Mouse (Mus musculus) forebrain, embryonic 11.5 days (tissue): ENCODE data around the gene Ano6. TPM values are rescaled to one million over a fixed set of nuclear protein-coding genes. Genes with fewer than 3 reads are reported as not detected.

Experiments used
- ATAC-seq: fragments of 200-750 bp; cut with Nextera tagmentation; replicated peaks from 2 replicates; pipeline ENCODE4 v1.8.0; 2017; ENCODE audit warnings: moderate TSS enrichment; ENCODE audit not compliant: low FRiP score
- DNase-seq: peaks from one replicate; pipeline ENCODE4 v3.0.0-alpha.2; 2017; ENCODE audit warnings: low spot score
- H3K27ac ChIP-seq: fragments of 300-500 bp; sonication (generic); 2 replicates; pipeline ENCODE4 v1.5.1; 2014; ENCODE audit warnings: low read depth, low read length
- H3K27me3 ChIP-seq: fragments of 300-500 bp; sonication (generic); 2 replicates; pipeline ENCODE4 v1.6.1; 2014; ENCODE audit warnings: mild to moderate bottlenecking, low read length, mixed read lengths; ENCODE audit not compliant: control insufficient read depth, insufficient read depth
- H3K36me3 ChIP-seq: fragments of 300-500 bp; sonication (generic); 2 replicates; pipeline ENCODE4 v1.6.1; 2014; ENCODE audit warnings: mild to moderate bottlenecking, low read length, moderate library complexity, mixed read lengths; ENCODE audit not compliant: control insufficient read depth, insufficient read depth
- H3K4me1 ChIP-seq: fragments of 300-500 bp; sonication (generic); replicated peaks from 2 replicates; pipeline ENCODE4 v1.6.1; 2014; ENCODE audit warnings: low read length, mixed read lengths; ENCODE audit not compliant: control insufficient read depth, insufficient read depth
- H3K4me2 ChIP-seq: fragments of 300-500 bp; sonication (generic); 2 replicates; pipeline ENCODE4 v1.6.1; 2014; ENCODE audit warnings: low read depth, mild to moderate bottlenecking, low read length, moderate library complexity, mixed read lengths; ENCODE audit not compliant: severe bottlenecking
- H3K4me3 ChIP-seq: fragments of 300-500 bp; sonication (generic); 2 replicates; pipeline ENCODE4 v1.5.1; 2014; ENCODE audit warnings: low read depth, low read length
- H3K9ac ChIP-seq: fragments of 300-500 bp; sonication (generic); 2 replicates; pipeline ENCODE4 v1.6.1; 2014; ENCODE audit warnings: low read length
- H3K9me3 ChIP-seq: fragments of 300-500 bp; sonication (generic); 2 replicates; pipeline ENCODE4 v1.6.1; 2016; ENCODE audit warnings: low read length, mixed read lengths; ENCODE audit not compliant: control insufficient read depth
- WGBS: fragments of 180-500 bp; shearing (Covaris S2); extraction: QIAGEN DNeasy Blood & Tissue Kit; methylation state at CpG from one replicate; pipeline ENCODE4 v1.1.7; 2014; 5-methylcytosine and 5-hydroxymethylcytosine counted together
- polyA plus RNA-seq: library from polyadenylated mRNA; unstranded; fragments of >200 nt; fragmentation: Nextera tagmentation; extraction: Ambion mirVana; gene quantifications from 2 replicates; pipeline ENCODE4 v1.2.1, GENCODE M21; 2014

The Ano6 gene
- polyA plus RNA-seq, 1 experiment from 2014 or later, result 40.3 TPM

DNA sequence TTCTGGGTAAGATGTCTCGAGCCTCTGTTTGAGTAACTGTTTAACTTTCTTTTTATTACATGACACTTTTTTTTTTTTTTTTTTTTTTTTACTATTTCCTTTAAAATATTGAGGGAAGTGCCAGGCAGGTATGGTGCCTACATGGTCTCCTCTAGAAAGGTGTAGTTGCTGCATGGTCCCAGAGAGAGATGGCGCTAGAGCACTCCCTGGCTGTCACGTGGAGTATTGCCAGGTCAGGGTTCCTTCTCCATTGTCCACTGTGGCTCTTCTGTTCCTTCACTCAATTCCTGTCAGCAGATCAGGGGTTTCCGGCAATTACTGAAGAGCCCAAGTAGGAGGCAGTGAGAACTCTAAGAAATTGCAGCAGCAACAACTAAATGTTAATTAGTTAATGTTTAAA, 152.8 kb downstream of the Ano6 start:
- Histone ChIP-seq H3K27me3 (no peaks in the 10 kb centered on the region), H3K4me3 (no peak overlapping the region), H3K4me1 (peaks cover 7% of the 10 kb centered on the region), H3K4me2 (no peak overlapping the region), H3K36me3 (peaks cover 3% of the 10 kb centered on the region; the same call in 1 of the 2 replicates), H3K9ac (no peak overlapping the region), H3K9me3 (no peaks in the 10 kb centered on the region), H3K27ac (no peak overlapping the region)
- no peak for DNase-seq
- no peak for ATAC-seq
- 63% methylated on average over 4 of the region's 4 CpGs for WGBS

GRCm38 (mm10) chr15:95944299-95944698, 153.7 kb downstream of the Ano6 start:
- no peak overlapping the region for H3K9ac ChIP-seq
- peaks cover 7% of the 10 kb centered on the region for H3K4me1 ChIP-seq
- H3K36me3 ChIP-seq, result no peaks in the 10 kb centered on the region; the same call in 1 of the 2 replicates
- H3K27me3 ChIP-seq, result no peaks in the 10 kb centered on the region
- H3K27ac ChIP-seq, result no peak overlapping the region
- WGBS, result 81% methylated on average over 6 of the region's 6 CpGs
- DNase-seq, result no peak
- no peak overlapping the region for H3K4me2 ChIP-seq
- no peak overlapping the region for H3K4me3 ChIP-seq
- no peak for ATAC-seq
- H3K9me3 ChIP-seq, result no peaks in the 10 kb centered on the region

GRCm38 (mm10) chr15:95945951-95946708, 155.5 kb downstream of the Ano6 start:
- no peaks in the 10 kb centered on the region for H3K9me3 ChIP-seq
- H3K27ac ChIP-seq, result peak overlapping the region; percentile 26; the same call in 1 of the 2 replicates
- peak; percentile 36; the same call in 1 of the 2 replicates for ATAC-seq
- H3K4me1 ChIP-seq, result peaks cover 7% of the 10 kb centered on the region
- no peak overlapping the region for H3K9ac ChIP-seq
- 47% methylated on average over 11 of the region's 11 CpGs for WGBS
- no peaks in the 10 kb centered on the region for H3K27me3 ChIP-seq
- no peak overlapping the region for H3K4me2 ChIP-seq
- H3K4me3 ChIP-seq, result no peak overlapping the region
- DNase-seq, result no peak
- H3K36me3 ChIP-seq, result no peaks in the 10 kb centered on the region; the same call in 1 of the 2 replicates

- ATAC-seq, result no peak
- H3K36me3 ChIP-seq, result no peaks in the 10 kb centered on the region
- H3K27ac ChIP-seq, result no peak overlapping the region
- no peaks in the 10 kb centered on the region for H3K27me3 ChIP-seq
- H3K9me3 ChIP-seq, result no peaks in the 10 kb centered on the region
- WGBS, result 95% methylated on average over 18 of the region's 18 CpGs
- no peak overlapping the region for H3K4me3 ChIP-seq
- no peak overlapping the region for H3K9ac ChIP-seq
- peaks cover 7% of the 10 kb centered on the region for H3K4me1 ChIP-seq
- no peak for DNase-seq
- H3K4me2 ChIP-seq, result no peak overlapping the region
Observed at GRCm38 (mm10) chr15:95948411-95948810, 157.8 kb downstream of the Ano6 start.

GRCm38 (mm10) chr15:95949336-95949735, 158.7 kb downstream of the Ano6 start:
- WGBS, result 93% methylated on average over 13 of the region's 13 CpGs
- Histone ChIP-seq H3K36me3 (no peaks in the 10 kb centered on the region), H3K9ac (no peak overlapping the region), H3K9me3 (no peaks in the 10 kb centered on the region), H3K4me2 (no peak overlapping the region), H3K27me3 (no peaks in the 10 kb centered on the region), H3K27ac (no peak overlapping the region), H3K4me3 (no peak overlapping the region), H3K4me1 (peaks cover 7% of the 10 kb centered on the region)
- DNase-seq (no peak), ATAC-seq (no peak)

DNA sequence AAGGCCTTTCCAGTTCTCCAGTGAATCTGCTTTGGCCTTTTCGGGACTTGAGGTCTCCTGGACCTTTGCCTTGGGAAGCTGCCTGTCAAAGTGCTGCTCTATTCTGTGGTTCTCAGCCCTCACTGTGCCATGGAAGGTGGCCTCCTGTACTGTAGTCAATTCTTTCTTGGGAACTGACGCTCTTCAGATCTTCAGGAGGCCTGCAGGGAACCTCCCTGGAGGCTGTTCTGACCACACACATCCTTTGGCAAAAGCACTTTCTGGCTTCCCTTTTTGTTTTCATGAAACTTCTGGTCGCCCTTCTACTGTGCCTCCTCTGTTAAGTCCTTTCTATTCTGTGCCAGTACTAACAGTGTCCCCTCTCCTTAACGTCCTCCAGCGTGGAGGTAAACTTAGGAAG, 160.9 kb downstream of the Ano6 start:
- Histone ChIP-seq H3K9ac (no peak overlapping the region), H3K9me3 (no peaks in the 10 kb centered on the region), H3K27me3 (no peaks in the 10 kb centered on the region), H3K4me2 (no peak overlapping the region), H3K4me3 (no peak overlapping the region), H3K27ac (no peak overlapping the region), H3K36me3 (no peaks in the 10 kb centered on the region), H3K4me1 (peaks cover under 1% of the 10 kb centered on the region)
- 59% methylated on average over 5 of the region's 5 CpGs for WGBS
- DNase-seq (no peak), ATAC-seq (no peak)

GRCm38 (mm10) chr15:95956692-95957091, 166.0 kb downstream of the Ano6 start:
- Histone ChIP-seq H3K36me3 (no peaks in the 10 kb centered on the region), H3K4me3 (no peak overlapping the region), H3K27me3 (no peaks in the 10 kb centered on the region), H3K9me3 (no peaks in the 10 kb centered on the region), H3K9ac (no peak overlapping the region), H3K4me1 (no peaks in the 10 kb centered on the region), H3K27ac (no peak overlapping the region), H3K4me2 (no peak overlapping the region)
- ATAC-seq (no peak), DNase-seq (no peak)
- 95% methylated on average over 3 of the region's 3 CpGs for WGBS

DNA sequence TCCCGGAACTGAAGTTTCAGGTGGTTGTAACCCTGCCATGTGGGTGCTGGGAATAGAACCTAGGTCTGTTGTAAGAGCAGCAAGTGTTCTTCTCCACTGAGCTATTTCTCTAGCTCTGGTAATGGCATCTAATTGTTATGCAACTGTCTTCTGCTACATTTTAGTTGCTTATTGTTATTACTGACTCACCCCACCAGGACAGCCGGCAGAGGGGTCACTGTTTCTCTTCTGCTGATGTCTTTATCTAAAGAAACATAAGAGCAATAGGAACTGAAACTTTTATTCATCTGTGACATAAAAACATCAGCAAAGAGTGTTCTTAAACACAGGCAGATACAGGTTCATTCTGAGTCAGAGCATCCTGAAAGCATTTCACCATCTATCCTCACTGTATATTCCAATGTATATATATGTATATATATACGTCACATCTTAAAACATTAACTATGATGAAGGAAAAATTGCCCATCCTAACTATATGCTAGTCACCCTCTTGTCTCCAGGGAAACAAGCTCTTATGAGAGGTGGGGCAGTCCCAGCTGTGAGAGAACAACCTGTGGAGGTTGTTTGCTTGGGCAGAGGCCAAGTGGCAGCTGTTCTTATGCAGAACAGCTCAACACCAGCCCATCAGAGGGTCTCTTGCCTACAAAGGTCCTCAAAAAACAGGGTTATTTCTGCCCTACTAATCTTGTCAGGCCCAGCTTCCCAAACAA, 171.9 kb downstream of the Ano6 start:
- ATAC-seq (no peak), DNase-seq (no peak)
- H3K27ac ChIP-seq, result no peak overlapping the region
- H3K4me3 ChIP-seq, result no peak overlapping the region
- WGBS, result 92% methylated on average over 3 of the region's 3 CpGs
- H3K9me3 ChIP-seq, result no peaks in the 10 kb centered on the region
- no peaks in the 10 kb centered on the region for H3K27me3 ChIP-seq
- H3K36me3 ChIP-seq, result no peaks in the 10 kb centered on the region
- H3K9ac ChIP-seq, result no peak overlapping the region
- H3K4me1 ChIP-seq, result no peaks in the 10 kb centered on the region
- H3K4me2 ChIP-seq, result no peak overlapping the region
